Mouse (Mus musculus) heart, embryonic 16.5 days (tissue): ENCODE data around the gene Polr2h. TPM values are rescaled to one million over a fixed set of nuclear protein-coding genes. Genes with fewer than 3 reads are reported as not detected.

Source experiments
- ATAC-seq: fragments of 200-750 bp; cut with Nextera tagmentation; replicated peaks from 2 replicates; pipeline ENCODE4 v1.8.0; 2017; ENCODE audit warnings: moderate number of reproducible peaks; ENCODE audit not compliant: insufficient read depth, low FRiP score; ENCODE audit errors: extremely low read depth
- H3K27ac ChIP-seq: fragments of 300-500 bp; sonication (generic); 2 replicates; pipeline ENCODE4 v1.5.1; 2014; ENCODE audit warnings: mild to moderate bottlenecking, low read length, control low read depth, moderate library complexity
- H3K27me3 ChIP-seq: fragments of 300-500 bp; sonication (generic); 2 replicates; pipeline ENCODE4 v1.6.1; 2014; ENCODE audit warnings: low read length, mixed read lengths; ENCODE audit not compliant: control insufficient read depth, insufficient read depth
- H3K36me3 ChIP-seq: fragments of 300-500 bp; sonication (generic); 2 replicates; pipeline ENCODE4 v1.6.1; 2014; ENCODE audit not compliant: control insufficient read depth, insufficient read depth
- H3K4me1 ChIP-seq: fragments of 300-500 bp; sonication (generic); 2 replicates; pipeline ENCODE4 v1.6.1; 2014; ENCODE audit warnings: low read length, mixed read lengths; ENCODE audit not compliant: control insufficient read depth, insufficient read depth
- H3K4me2 ChIP-seq: fragments of 300-500 bp; sonication (generic); 2 replicates; pipeline ENCODE4 v1.6.1; 2014; ENCODE audit warnings: low read depth, mild to moderate bottlenecking, control low read depth, low read length
- H3K4me3 ChIP-seq: fragments of 300-500 bp; sonication (generic); 2 replicates; pipeline ENCODE4 v1.5.1; 2014; ENCODE audit warnings: mild to moderate bottlenecking, control low read depth, low read length
- H3K9ac ChIP-seq: fragments of 300-500 bp; sonication (generic); 2 replicates; pipeline ENCODE4 v1.6.1; 2014; ENCODE audit warnings: low read length, control low read depth
- H3K9me3 ChIP-seq: fragments of 300-500 bp; sonication (generic); replicated peaks from 2 replicates; pipeline ENCODE4 v1.6.1; 2016; ENCODE audit warnings: low read length; ENCODE audit not compliant: control insufficient read depth
- WGBS: fragments of 180-500 bp; shearing (Covaris S2); extraction: QIAGEN DNeasy Blood & Tissue Kit; methylation state at CpG from one replicate; pipeline ENCODE4 v1.1.7; 2014; 5-methylcytosine and 5-hydroxymethylcytosine counted together
- polyA plus RNA-seq: library from polyadenylated mRNA; unstranded; fragments of >200 nt; fragmentation: Nextera tagmentation; extraction: Ambion mirVana; gene quantifications from 2 replicates; pipeline ENCODE4 v1.2.1, GENCODE M21; 2015

Gene Polr2h
- polyA plus RNA-seq, 1 experiment from 2014 or later = 51.8 TPM

DNA sequence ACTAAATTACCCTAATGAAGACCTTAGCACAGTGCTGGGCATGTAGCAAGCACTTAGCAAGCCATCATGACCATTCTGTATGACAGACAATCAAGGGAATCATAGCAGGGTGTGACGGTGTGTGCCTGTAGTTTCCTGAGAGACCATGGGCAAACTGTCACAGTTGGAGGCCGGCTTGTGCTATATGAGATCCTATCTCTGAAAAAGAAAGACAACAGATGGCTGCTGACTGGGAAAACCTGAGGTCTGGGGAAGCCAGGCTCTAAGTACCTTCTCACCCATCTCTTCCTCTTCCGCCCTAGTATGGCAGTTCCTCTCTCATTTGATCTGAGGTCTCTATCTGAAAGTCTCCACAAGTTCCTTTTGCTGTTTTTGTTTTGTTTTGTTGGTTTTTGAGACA lies 11.7 kb upstream of the Polr2h start:
- no peak overlapping the region for H3K4me3 ChIP-seq
- no peaks in the 10 kb centered on the region; the same call in 1 of the 2 replicates for H3K36me3 ChIP-seq
- no peak overlapping the region for H3K9ac ChIP-seq
- H3K9me3 ChIP-seq = no peaks in the 10 kb centered on the region
- H3K27ac ChIP-seq = no peak overlapping the region
- H3K4me2 ChIP-seq = no peak overlapping the region
- no peak for ATAC-seq
- H3K4me1 ChIP-seq = peaks cover 6% of the 10 kb centered on the region
- no peaks in the 10 kb centered on the region for H3K27me3 ChIP-seq
- 77% methylated on average over 3 of the region's 3 CpGs for WGBS

DNA sequence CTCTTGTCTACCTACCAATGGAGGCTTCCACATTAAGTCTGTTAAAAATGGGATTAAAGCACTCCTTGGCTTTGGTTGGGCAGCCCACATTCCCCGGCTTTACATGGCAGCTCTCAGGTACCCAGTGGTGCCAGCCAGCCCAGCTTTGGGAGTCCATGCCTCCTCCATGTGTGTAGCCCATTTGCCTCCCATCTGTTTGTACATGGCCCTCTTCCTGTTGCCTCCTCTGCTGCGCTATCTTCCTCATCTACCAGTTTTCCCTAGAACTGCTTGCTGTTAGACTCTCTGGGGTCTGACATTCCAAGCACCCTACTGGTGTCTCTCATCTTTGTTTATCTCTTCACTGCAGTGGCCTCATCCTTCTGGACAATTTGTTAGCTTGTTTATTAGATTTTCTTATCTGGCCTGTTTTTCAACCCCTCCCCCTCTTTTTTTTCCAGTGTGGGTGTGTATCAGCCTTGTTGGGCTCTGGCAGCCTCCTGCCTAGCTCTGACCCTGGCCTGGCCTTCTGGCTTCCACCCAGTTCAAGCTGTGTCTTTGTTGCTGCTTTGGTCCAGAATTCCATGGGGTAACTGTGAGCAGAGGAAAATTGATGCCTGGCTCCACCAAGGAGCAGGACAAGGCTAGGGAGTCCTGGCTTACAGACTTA lies 10.9 kb upstream of the Polr2h start:
- no peak overlapping the region for H3K4me3 ChIP-seq
- no peaks in the 10 kb centered on the region for H3K27me3 ChIP-seq
- no peak overlapping the region for H3K27ac ChIP-seq
- H3K9me3 ChIP-seq = no peaks in the 10 kb centered on the region
- WGBS = 83% methylated on average over 2 of the region's 2 CpGs
- ATAC-seq = no peak
- peaks cover 3% of the 10 kb centered on the region for H3K36me3 ChIP-seq
- H3K4me1 ChIP-seq = peaks cover 6% of the 10 kb centered on the region
- H3K4me2 ChIP-seq = no peak overlapping the region
- H3K9ac ChIP-seq = no peak overlapping the region

DNA sequence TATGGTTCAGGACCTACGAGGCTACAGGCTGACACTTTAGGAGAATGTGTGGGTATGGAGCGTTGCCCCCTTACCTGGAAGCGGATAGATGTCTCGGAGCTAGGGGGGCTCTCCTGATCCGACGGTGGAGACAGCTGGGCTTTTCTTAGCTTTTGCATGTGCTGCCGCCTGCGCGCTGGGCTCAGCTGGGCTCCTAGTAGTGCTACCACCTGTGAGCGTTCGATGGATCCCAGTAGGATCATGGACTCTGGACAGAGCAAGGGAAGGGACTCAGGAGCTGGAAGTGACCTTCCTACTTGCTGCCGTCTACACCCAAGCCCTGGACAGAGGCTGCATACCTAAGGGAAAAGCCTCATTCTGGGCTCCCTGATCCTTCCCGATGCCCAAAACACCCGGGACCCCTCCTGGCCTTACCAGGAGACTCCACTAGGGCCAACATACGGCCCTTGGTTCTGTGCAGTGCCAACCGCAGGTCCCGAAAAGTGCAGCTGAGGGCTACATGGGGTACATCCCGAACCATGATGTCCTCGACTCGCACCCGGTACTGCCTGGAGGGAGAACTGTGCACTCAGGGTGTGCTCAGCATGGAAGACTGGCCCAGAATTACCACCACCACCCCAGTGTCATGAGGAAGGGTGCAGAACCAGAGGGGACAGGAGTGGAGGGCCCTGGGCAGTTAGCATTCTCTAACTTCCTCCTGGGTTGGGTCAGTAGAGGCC lies 9.1 kb upstream of the Polr2h start:
- Histone ChIP-seq H3K4me1 (no peaks in the 10 kb centered on the region), H3K9ac (no peak overlapping the region), H3K4me3 (no peak overlapping the region), H3K27me3 (no peaks in the 10 kb centered on the region), H3K4me2 (no peak overlapping the region), H3K36me3 (peaks cover 4% of the 10 kb centered on the region), H3K9me3 (no peaks in the 10 kb centered on the region), H3K27ac (no peak overlapping the region)
- 92% methylated on average over 21 of the region's 21 CpGs for WGBS
- ATAC-seq = no peak

- Histone ChIP-seq H3K27ac (no peak overlapping the region), H3K9me3 (no peaks in the 10 kb centered on the region), H3K27me3 (no peaks in the 10 kb centered on the region), H3K4me2 (no peak overlapping the region), H3K9ac (no peak overlapping the region), H3K36me3 (peaks cover 4% of the 10 kb centered on the region), H3K4me3 (no peak overlapping the region), H3K4me1 (peaks cover 2% of the 10 kb centered on the region; the same call in 1 of the 2 replicates)
- 74% methylated on average over 19 of the region's 19 CpGs for WGBS
- ATAC-seq = 0 out of 2 replicates have a peak, but pooled peaks have one; percentile 11
Measured at GRCm38 (mm10) chr16:20708939-20709734, 8.3 kb upstream of the Polr2h start.

DNA sequence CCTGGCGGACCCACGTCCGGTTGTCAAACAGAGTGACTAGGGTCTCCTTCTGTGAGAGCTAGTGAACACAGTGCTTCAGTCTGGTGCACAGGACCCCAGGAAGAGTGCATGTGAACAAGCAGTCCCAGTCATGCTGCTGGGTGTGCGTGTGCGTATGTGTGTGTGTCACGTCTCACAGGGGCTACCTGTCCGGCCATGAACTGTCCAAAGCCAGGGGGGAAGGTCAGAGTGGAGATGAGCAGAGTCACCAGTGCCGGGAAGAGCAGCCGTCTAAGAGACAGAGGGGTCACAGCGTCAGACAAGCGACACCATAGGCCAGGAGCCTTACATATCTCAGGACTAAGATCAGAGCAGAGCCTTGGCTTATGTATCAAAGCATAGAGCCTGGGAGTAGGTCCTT lies 7.1 kb upstream of the Polr2h start:
- Histone ChIP-seq H3K9me3 (no peaks in the 10 kb centered on the region), H3K4me1 (peaks cover 11% of the 10 kb centered on the region), H3K4me3 (no peak overlapping the region), H3K27me3 (no peaks in the 10 kb centered on the region), H3K4me2 (no peak overlapping the region), H3K9ac (no peak overlapping the region), H3K36me3 (peaks cover 4% of the 10 kb centered on the region; the same call in 1 of the 2 replicates), H3K27ac (no peak overlapping the region)
- ATAC-seq = no peak
- WGBS = 89% methylated on average over 11 of the region's 11 CpGs

DNA sequence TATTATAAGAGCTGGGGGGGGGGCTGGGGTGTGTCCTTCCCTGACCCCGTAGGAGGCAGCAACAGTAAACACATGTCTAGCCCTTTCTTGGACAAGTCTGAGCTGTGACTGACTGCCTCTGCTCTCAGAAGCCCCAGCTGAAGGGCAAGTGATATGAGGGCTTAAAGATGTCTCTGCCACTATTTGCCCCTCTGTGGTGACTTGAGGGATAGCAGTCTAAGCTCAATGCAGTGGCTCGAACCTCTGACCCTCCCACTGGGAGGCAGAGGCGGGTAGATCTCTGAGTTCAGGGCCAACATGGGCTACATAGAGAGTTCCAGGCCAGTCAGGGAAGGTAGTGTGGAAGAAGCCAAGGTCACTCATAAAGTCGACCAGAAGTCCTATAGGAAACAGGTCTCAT lies 6.7 kb upstream of the Polr2h start:
- ATAC-seq = no peak

GRCm38 (mm10) chr16:20712190-20712589 lies 5.3 kb upstream of the Polr2h start:
- Histone ChIP-seq H3K27ac (no peak overlapping the region), H3K9ac (no peak overlapping the region), H3K36me3 (peaks cover 4% of the 10 kb centered on the region; the same call in 1 of the 2 replicates), H3K9me3 (no peaks in the 10 kb centered on the region), H3K4me2 (no peak overlapping the region), H3K4me1 (peaks cover 18% of the 10 kb centered on the region), H3K27me3 (no peaks in the 10 kb centered on the region), H3K4me3 (no peak overlapping the region)
- WGBS = 77% methylated on average over 9 of the region's 9 CpGs
- no peak for ATAC-seq

More for the DNA sequence above, 6.7 kb upstream of the Polr2h start:
- Histone ChIP-seq H3K27ac (no peak overlapping the region), H3K4me1 (peaks cover 13% of the 10 kb centered on the region), H3K27me3 (no peaks in the 10 kb centered on the region), H3K36me3 (peaks cover 4% of the 10 kb centered on the region; the same call in 1 of the 2 replicates), H3K9me3 (no peaks in the 10 kb centered on the region), H3K4me3 (no peak overlapping the region), H3K4me2 (no peak overlapping the region), H3K9ac (no peak overlapping the region)
- WGBS = 74% methylated on average over 4 of the region's 4 CpGs

DNA sequence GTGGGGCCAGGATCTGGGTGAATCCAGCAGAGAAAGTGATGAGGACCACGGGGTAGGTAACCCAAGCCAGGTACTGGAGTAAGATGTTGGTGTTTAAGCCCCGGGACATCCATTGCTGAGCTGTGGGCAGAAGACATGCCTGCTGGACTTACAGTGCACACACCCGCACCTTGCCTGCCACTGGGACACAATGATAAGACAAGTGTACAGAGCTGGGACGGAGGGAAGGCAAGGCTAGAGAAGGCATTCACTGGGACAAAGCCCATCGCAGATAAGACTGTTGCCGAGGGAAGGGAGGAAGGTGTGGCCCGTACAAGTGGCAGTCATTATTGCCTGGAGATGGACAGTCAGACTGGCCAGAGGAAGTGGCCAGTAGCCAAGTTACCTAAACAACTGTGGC lies 4.6 kb upstream of the Polr2h start:
- no peaks in the 10 kb centered on the region for H3K27me3 ChIP-seq
- H3K9ac ChIP-seq = no peak overlapping the region
- H3K4me2 ChIP-seq = no peak overlapping the region
- H3K4me3 ChIP-seq = no peak overlapping the region
- H3K4me1 ChIP-seq = peaks cover 18% of the 10 kb centered on the region
- H3K9me3 ChIP-seq = no peaks in the 10 kb centered on the region
- H3K36me3 ChIP-seq = peaks cover 4% of the 10 kb centered on the region; the same call in 1 of the 2 replicates
- no peak for ATAC-seq
- 60% methylated on average over 7 of the region's 7 CpGs for WGBS
- H3K27ac ChIP-seq = no peak overlapping the region
